Mouse (Mus musculus) frontal cortex, postnatal 14 days (tissue): Measurements from ENCODE around the gene Neu2.
"Not testable (repeated sequence)": the region's sequence is repeated elsewhere in the genome, so short reads cannot be mapped to it uniquely, and the experiment has no call there.

Experiments used
- DNase-seq, 2 experiments: peaks; one replicate each; pipeline ENCODE4 v3.0.0; 2022; ENCODE audit warnings: low spot score in 2 of 2

Neu2 gene

GRCm38 (mm10) chr1:87509561-87510165 is at the start of gene Neu2:
Neu2 (plus strand) TSS chr1:87509889.
- DNase-seq: no peak

- no peak for DNase-seq
Measured at GRCm38 (mm10) chr1:87467469-87467868, 42.2 kb upstream of the Neu2 start.

DNA sequence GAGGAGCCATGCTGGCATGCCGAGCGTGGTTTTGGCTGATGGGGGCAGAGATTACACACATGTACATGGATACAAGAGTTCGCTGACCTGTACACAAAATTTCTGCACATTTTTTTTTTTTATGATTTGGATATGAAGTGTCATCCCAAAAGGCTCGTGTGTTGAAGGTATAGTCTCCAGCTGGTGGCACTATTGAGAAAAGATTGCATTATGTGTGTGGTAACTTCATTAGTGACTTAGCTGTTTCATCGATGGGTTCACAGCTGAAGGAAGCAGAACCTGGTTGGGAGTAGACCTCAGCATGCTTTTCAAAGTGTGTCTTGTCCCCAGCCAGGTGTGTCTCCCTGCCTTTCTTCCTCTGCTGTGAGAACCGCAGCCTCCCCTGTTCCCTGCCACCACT is 41.4 kb upstream of the Neu2 start:
- DNase-seq: no peak

GRCm38 (mm10) chr1:87469971-87470370 is 39.7 kb upstream of the Neu2 start, which contains the start of gene Snorc:
Snorc (plus strand) TSS chr1:87470271.
- DNase-seq: not testable (repeated sequence)

DNA sequence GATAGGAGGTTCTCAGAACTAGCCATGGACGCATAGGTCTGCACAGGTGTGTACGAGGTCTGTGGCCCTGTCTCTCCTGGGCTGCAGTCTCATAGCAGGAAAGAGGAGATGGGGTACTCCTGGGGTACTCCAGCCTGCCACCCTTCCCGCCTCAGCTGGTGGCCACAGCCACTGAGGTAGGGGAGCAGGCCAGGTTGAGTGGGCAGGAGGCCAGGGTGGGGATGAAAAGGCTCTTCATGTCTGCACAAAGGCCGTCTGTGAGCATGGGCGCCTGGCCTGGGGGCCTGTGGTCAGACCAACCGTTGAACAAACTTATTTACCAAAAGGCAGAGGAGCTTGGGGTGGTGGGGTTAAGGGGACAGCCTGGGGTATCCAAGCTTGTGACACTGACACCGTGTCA is 37.8 kb upstream of the Neu2 start:
- DNase-seq: no peak

DNA sequence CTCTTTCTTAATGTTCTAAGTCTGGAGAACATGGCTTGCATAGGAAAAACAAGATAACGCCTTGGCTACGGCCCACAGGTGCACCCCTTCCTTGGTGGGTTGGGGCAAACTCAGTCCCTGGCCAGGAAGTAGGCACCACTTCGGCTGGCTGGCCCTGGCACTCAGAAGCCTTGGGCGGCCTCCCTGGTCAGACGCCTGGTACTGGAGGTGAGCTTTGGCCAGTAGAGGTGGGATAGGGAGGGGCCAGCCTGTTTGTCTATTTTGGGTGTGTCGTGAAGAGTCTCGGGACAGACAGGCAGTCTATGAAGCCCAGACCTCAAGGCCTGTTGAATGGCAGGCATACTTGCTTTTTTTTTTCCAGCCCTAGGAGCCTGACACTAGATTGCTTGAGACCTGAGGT is 37.1 kb upstream of the Neu2 start:
- no peak for DNase-seq

- DNase-seq: peak; percentile 64 to 76
Measured at GRCm38 (mm10) chr1:87475076-87475895, 34.4 kb upstream of the Neu2 start.

GRCm38 (mm10) chr1:87482546-87482945 is 27.1 kb upstream of the Neu2 start:
- no peak for DNase-seq

DNA sequence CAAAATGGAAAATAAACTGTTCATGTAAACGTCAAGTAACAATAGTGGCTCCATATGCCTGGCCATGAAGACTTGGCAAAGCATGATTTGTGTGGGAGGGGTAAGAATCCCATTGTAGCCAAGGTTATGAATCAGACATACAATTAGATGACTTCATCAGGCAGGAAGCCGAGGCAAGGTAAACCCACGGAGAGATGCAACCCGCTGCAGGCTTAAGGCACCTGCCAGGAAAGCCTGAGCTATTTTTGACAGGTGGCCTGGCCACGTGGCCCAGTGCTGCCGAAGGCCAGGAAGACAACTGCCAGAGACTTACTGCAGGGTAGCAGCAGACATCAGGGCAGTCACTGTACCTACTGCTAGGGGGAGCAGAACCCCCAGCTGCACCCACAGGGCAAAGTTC is 23.3 kb upstream of the Neu2 start:
- DNase-seq: no peak

DNA sequence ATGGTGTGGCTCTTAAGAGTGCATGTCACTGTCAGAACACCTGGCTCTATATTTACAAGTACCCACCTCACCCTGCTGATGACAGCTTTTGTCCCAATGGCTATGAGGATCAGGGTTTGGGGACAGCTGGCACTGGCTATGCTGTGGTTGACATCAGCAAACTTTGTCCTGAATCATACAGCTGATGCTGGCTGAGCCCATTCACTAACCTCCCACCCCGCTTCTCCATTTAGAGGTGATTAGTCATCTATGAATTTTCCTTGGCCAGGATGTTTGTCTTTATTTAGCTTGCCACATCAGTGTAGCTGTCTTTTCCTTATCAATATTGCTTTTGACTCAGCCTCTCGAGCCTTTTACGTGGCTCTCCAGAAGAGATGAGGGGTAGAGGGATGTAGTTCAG is 17.4 kb upstream of the Neu2 start:
- DNase-seq: no peak

DNA sequence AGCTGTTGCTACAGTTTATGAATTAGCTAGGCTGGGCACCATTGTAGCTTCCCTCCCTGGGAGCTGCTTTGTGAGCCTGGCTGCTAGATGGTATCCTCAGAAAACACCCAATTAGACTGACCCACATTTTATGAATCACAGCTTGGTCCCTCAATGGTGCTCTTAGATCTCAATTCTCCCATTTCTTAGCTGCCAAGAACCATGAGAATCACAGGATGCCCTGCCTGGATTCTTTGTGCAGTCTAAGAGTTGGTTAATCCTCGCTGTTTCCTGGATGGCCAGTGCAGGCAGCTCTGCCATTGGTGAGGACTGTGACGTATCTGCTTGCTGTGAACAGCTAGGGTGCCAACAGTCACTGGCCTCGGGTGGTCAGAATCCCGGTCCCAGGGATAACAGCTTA is 16.1 kb upstream of the Neu2 start:
- DNase-seq: no peak

GRCm38 (mm10) chr1:87505524-87505923 is 4.2 kb upstream of the Neu2 start:
- no peak for DNase-seq

- no peak for DNase-seq
Measured at GRCm38 (mm10) chr1:87507857-87508256, 1.8 kb upstream of the Neu2 start.

DNA sequence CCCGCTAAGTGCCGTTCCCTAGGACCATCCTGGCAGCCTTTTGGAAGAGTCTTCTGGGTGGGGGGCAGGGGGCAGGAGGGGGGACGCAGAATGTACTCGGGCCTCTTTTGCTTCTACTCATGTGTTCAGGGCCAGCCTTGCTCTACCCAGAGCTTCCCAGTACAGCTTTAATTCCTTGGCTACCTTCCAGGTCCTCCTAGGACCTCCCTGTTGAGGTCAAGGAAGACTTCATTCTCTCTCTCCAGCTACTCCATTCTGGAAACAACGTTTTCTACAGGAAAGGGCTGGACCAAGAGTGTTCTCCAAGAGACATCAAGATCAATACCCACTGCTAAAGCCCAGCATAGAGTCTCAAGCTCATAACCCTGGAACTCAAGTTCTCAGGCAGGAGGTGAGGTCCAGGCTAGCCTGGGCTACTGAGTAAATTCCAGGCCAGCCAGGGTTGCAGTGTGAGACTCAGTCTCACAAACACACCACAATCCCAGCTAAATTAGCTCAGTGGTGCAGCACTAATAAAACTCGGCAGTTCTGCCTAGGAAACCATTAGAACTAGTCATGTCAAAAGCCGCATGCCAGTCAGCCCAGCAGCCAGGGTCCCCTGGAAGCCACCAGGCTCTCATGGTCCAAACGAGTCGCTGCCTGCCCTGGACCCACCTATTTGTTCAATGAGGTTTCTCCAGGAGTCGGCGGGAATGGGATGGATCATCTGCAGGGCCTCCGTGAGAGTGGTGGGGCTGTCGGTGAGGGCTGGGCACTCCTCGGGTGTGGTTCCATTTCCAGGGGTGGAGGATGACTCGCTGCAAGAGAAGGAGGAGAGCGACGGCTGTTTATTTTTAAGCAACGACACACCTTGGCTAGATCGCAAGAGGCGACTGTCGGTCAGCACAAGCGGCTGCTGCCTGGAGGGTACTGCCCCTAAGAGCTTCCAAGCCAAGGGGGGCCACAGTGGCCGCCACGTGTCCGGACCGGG is 813 bp upstream of the Neu2 start:
- DNase-seq: no peak

DNA sequence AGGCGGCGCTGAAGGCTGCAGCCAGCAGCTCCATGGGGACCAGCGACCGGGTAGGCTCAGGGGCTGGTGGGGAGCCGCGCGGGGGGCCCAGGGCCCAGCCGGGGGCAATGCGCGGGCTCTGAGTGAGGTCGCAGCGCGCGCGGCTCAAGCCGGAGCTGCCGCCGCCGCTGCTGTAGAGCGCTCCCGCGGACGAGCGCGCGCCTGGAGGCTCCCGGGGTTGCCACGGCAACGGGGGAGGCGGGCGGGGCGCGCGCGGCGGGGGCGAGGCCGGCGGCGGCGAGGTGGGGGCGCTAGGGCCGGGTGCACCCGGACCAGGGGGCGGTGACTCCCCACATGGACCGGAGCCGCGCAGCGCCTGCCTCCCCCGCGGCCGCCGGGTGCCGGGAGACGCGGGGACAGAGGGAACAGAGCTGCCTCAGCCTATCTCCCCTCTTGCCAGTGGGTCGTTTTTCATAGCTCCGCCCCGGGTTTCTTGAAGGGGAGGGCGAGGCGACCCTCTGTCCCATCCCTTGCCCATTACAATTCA is 540 bp downstream of the Neu2 start:
- no peak for DNase-seq

- no peak for DNase-seq
Measured at GRCm38 (mm10) chr1:87510845-87511244, 1.2 kb downstream of the Neu2 start.

- DNase-seq: no peak
Measured at GRCm38 (mm10) chr1:87520467-87520866, 10.8 kb downstream of the Neu2 start.

DNA sequence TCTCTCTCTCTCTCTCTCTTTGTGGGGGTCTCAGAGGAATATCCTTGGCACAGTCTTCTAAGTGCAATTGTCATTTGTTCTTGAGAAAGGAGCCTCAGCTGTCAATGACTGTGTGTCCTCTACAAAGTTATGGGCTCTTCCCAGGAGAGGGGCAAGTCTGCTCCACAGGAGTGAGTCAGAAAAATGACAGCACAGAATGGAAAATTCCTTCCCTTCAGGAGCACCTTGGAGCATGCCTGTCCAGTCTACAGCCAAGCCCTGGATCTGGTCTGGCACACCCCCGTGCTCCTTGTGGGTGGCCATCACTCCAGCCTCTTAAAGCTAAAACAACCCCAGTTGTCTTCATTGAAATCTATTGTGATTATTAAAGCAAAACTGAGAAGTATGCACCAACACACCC is 11.8 kb downstream of the Neu2 start:
- no peak for DNase-seq

GRCm38 (mm10) chr1:87525041-87525440 is 15.4 kb downstream of the Neu2 start:
- no peak for DNase-seq

GRCm38 (mm10) chr1:87527191-87527590 is 17.5 kb downstream of the Neu2 start:
- no peak for DNase-seq

DNA sequence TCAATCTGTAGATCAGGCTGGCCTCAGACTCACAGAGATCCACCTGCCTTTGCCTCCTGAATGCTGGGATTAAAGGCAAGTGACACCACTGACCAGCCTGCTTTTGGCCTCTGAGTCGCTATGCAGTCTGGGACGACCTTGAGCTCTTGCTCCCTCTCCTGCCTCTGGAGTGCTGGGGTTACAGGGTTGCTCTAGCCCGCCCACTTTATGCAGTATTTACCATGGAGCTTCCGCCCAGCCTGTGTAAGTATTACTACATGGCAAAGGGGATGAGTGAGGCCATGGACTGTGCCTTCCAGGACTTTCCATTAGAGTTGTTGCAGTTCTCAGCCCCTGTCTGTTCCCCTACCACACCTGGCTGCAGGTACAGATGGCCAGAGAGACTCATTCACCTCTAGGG is 22.7 kb downstream of the Neu2 start:
- no peak for DNase-seq

DNA sequence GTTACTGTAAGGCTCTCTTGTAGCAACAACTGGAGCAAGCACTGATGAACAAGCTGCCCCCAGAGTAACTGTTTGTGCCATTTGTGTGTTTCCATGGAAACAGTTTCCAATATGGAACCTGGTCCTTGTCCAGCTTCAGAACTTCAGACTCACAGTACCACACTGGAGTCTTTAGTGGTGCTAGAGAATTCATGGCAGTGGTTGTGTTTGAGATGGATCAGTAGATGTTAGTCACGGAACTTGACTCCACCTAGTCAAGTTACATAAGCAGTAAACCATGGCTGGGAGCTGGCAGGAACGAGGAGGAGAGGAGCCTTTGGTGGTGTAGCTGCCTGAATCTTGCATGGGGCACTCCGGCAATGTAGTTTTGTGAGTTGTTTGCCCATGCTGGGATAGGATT is 24.4 kb downstream of the Neu2 start:
- DNase-seq: no peak
